Mouse (Mus musculus): ENCODE data around the gene Llcfc1. TPM values are rescaled to one million over a fixed set of nuclear protein-coding genes. Genes with fewer than 3 reads are reported as not detected.

Gene Llcfc1
- polyA plus RNA-seq, 1 experiment from 2014 or later, result not detected

GRCm38 (mm10) chr6:41653173-41653572 is 31.1 kb upstream of the Llcfc1 start:
- no peak for DNase-seq (ENCODE audit: low read depth, low spot score)
- no peak for TF ChIP-seq CTCF (IDR thresholded peaks at IDR 0.05)
- no peak for ATAC-seq
- peaks cover 6% of the 10 kb centered on the region for H3K27me3 ChIP-seq
- in situ Hi-C loops (cut with MboI; ENCODE audit: low pct_unique_long_range_greater_than_20kb), result no loop called here
- ChIA-PET CTCF (interaction anchor here (0.8 kb wide), 1 partner anchor 12 kb away, joined by 3 read pairs; no protein-coding TSS in a partner anchor), POLR2A (no interaction called here)

GRCm38 (mm10) chr6:41654648-41655047 is 29.6 kb upstream of the Llcfc1 start:
- TF ChIP-seq CTCF (IDR thresholded peaks at IDR 0.05), result no peak
- in situ Hi-C loops (cut with MboI; ENCODE audit: low pct_unique_long_range_greater_than_20kb), result no loop called here
- CTCF ChIA-PET, result no interaction called here

GRCm38 (mm10) chr6:41658487-41658886 is 25.7 kb upstream of the Llcfc1 start:
- POLR2A ChIA-PET, result interaction anchor here (1.0 kb wide), 1 partner anchor 11 kb away, joined by 3 read pairs; no protein-coding TSS in a partner anchor
- CTCF ChIA-PET, result no interaction called here
- DNase-seq (ENCODE audit: low read depth, low spot score) (no peak), ATAC-seq (no peak)
- no peak for TF ChIP-seq CTCF (IDR thresholded peaks at IDR 0.05)
- peaks cover 6% of the 10 kb centered on the region for H3K27me3 ChIP-seq
- in situ Hi-C loops (cut with MboI; ENCODE audit: low pct_unique_long_range_greater_than_20kb), result no loop called here

More at GRCm38 (mm10) chr6:41654648-41655047, 29.6 kb upstream of the Llcfc1 start:
- ATAC-seq (no peak), DNase-seq (ENCODE audit: low read depth, low spot score) (no peak)
- peaks cover 6% of the 10 kb centered on the region for H3K27me3 ChIP-seq
- POLR2A ChIA-PET, result no interaction called here

GRCm38 (mm10) chr6:41662320-41662719 is 21.9 kb upstream of the Llcfc1 start:
- ChIA-PET POLR2A (no interaction called here), CTCF (no interaction called here)
- no peak for DNase-seq (ENCODE audit: low read depth, low spot score)
- H3K27me3 ChIP-seq, result peaks cover under 1% of the 10 kb centered on the region
- in situ Hi-C loops (cut with MboI; ENCODE audit: low pct_unique_long_range_greater_than_20kb), result no loop called here
- TF ChIP-seq CTCF (IDR thresholded peaks at IDR 0.05), result peak; percentile 52
- no peak for ATAC-seq

- POLR2A ChIA-PET, result no interaction called here
- no peak for DNase-seq (ENCODE audit: low read depth, low spot score)
- in situ Hi-C loops (cut with MboI; ENCODE audit: low pct_unique_long_range_greater_than_20kb), result no loop called here
- no peak for ATAC-seq
- TF ChIP-seq CTCF (IDR thresholded peaks at IDR 0.05), result no peak
- CTCF ChIA-PET, result no interaction called here
- H3K27me3 ChIP-seq, result peaks cover 3% of the 10 kb centered on the region
Measured at GRCm38 (mm10) chr6:41676530-41676929, 7.7 kb upstream of the Llcfc1 start.

DNA sequence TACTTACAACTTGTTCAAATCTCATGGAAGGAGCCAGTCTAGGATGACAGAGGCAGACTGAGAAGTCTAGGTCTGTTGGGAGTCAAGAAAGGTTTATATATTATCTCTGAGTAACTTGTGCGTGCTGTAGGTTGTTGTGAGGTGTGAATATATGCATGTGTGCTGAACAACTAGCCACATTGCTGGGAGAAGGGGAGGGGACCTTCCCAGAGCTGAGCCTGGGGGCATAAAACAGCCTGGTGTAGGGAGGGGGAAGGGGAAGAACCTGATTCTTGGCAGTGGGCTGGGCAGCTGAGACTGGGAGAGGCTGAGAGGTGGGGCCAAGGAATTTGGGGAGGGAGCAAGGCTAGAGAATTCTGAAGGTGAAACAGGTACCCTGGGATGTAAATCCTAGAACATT is 3.6 kb upstream of the Llcfc1 start, which contains the start of gene Trpv5:
Trpv5 (minus strand) TSS at position 101 of the 400 bp plus-strand sequence.
- ChIA-PET POLR2A (interaction anchor here (0.6 kb wide), 1 partner anchor 95 kb away, joined by 6 read pairs; no protein-coding TSS in a partner anchor), CTCF (no interaction called here)
- DNase-seq (ENCODE audit: low read depth, low spot score) (no peak), ATAC-seq (no peak)
- in situ Hi-C loops (cut with MboI; ENCODE audit: low pct_unique_long_range_greater_than_20kb), result no loop called here
- no peaks in the 10 kb centered on the region for H3K27me3 ChIP-seq
- no peak for TF ChIP-seq CTCF (IDR thresholded peaks at IDR 0.05)

- CTCF ChIA-PET, result no interaction called here
- POLR2A ChIA-PET, result no interaction called here
- in situ Hi-C loops (cut with MboI; ENCODE audit: low pct_unique_long_range_greater_than_20kb), result no loop called here
- DNase-seq (ENCODE audit: low read depth, low spot score) (no peak), ATAC-seq (no peak)
- no peak for TF ChIP-seq CTCF (IDR thresholded peaks at IDR 0.05)
- H3K27me3 ChIP-seq, result no peaks in the 10 kb centered on the region
Measured at GRCm38 (mm10) chr6:41681656-41682055, 2.6 kb upstream of the Llcfc1 start.

- ATAC-seq, result no peak
- ChIA-PET POLR2A (no interaction called here), CTCF (no interaction called here)
- no peaks in the 10 kb centered on the region for H3K27me3 ChIP-seq
- TF ChIP-seq CTCF (IDR thresholded peaks at IDR 0.05), result no peak
- no peak for DNase-seq (ENCODE audit: low read depth, low spot score)
- in situ Hi-C loops (cut with MboI; ENCODE audit: low pct_unique_long_range_greater_than_20kb), result no loop called here
Measured at GRCm38 (mm10) chr6:41684911-41685310, 680 bp downstream of the Llcfc1 start.

DNA sequence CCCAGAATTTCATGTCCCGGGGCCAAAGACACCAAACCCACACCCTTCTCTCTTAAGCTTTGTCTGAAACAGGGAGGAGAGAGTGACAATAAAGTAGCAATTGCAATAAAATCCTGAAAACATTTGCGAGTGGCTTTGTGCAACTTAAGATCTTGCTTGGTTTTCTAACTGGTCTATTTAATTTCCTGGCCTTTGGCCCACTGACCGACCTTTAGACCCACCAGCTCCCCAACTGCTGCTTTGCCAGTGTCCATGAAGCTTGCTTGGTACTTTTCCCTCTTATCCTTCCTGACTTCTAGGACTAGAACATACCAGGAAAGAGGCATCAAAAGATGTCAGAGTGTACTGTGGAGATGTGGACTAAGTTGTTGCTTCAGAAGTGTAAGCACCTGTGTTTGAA is 1.4 kb downstream of the Llcfc1 start:
- ChIA-PET CTCF (no interaction called here), POLR2A (no interaction called here)
- in situ Hi-C loops (cut with MboI; ENCODE audit: low pct_unique_long_range_greater_than_20kb), result no loop called here
- no peaks in the 10 kb centered on the region for H3K27me3 ChIP-seq
- DNase-seq (ENCODE audit: low read depth, low spot score) (no peak), ATAC-seq (no peak)
- no peak for TF ChIP-seq CTCF (IDR thresholded peaks at IDR 0.05)

DNA sequence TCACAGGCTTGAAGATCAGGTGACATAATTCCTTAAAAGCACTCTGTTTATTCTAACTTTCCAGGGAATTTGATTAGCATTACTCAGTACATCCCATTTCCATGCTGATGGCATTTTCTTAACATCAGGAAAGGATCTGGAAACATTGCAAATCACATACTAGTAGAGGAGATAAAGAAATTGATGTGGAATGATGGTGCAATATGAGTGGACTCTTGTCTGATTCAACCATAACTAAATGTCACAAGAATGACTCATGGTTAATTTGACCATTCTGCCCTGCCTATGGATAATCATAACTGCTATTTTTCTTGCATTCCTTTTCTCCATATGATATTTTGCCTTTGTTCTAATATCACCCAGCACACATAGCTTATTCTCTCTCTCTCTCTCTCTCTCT is 8.0 kb downstream of the Llcfc1 start:
- TF ChIP-seq CTCF (IDR thresholded peaks at IDR 0.05), result no peak
- in situ Hi-C loops (cut with MboI; ENCODE audit: low pct_unique_long_range_greater_than_20kb), result no loop called here
- H3K27me3 ChIP-seq, result no peaks in the 10 kb centered on the region
- CTCF ChIA-PET, result no interaction called here
- ATAC-seq, result no peak
- no peak for DNase-seq (ENCODE audit: low read depth, low spot score)
- POLR2A ChIA-PET, result interaction anchor here (0.6 kb wide), 1 partner anchor 1406 kb away, joined by 4 read pairs; no protein-coding TSS in a partner anchor

GRCm38 (mm10) chr6:41694407-41694806 is 10.2 kb downstream of the Llcfc1 start:
- no peaks in the 10 kb centered on the region for H3K27me3 ChIP-seq
- ATAC-seq (peak; percentile 85), DNase-seq (ENCODE audit: low read depth, low spot score) (peak; percentile 20)
- no peak for TF ChIP-seq CTCF (IDR thresholded peaks at IDR 0.05)
- CTCF ChIA-PET, result no interaction called here
- POLR2A ChIA-PET, result interaction anchor here (0.6 kb wide), 1 partner anchor 89 kb away, joined by 6 read pairs; the partner anchor contains the start of gene Ephb6
- in situ Hi-C loops (cut with MboI; ENCODE audit: low pct_unique_long_range_greater_than_20kb), result no loop called here

DNA sequence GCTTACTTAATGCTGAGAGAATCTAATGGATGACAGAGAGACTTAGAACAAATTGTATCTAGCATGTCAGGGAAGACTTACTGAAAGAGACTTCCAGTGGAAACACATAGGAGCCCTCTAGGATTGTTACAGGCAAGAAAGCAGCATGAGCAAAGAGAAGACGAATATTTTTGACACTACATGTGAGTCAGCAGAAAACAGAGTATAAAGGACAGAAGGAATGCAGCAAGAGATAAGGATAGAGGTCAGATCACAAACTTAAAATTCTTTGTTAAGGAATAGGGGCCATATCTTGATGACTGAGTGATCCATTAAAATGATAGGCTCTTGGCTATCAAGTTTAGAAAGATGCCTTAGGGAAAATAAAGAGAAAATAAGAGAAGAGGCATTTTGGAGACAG is 17.0 kb downstream of the Llcfc1 start:
- no peak for DNase-seq (ENCODE audit: low read depth, low spot score)
- no peak for ATAC-seq
- ChIA-PET POLR2A (no interaction called here), CTCF (no interaction called here)
- in situ Hi-C loops (cut with MboI; ENCODE audit: low pct_unique_long_range_greater_than_20kb), result no loop called here
- TF ChIP-seq CTCF (IDR thresholded peaks at IDR 0.05), result no peak
- H3K27me3 ChIP-seq, result no peaks in the 10 kb centered on the region
